Mouse (Mus musculus): ENCODE measurements around the gene Man1b1.

DNA sequence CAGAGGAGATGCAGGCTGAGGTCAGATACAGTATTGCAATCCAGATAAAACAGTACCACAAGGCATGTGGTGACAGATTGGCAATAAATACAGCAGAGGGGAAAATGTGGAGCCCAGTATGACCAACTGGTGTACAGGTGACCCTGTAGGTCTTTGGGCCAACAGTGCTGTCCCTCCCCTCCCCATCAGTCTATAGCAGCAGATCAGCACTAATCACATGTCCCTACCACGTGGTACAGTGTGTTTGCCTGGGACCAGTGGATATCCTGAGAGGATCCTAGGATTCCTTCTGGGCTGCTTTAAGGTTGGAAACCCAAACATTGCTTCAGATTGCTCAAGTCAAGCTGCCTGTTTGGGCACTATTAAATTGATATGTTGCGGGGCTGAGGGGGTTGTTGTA, 1.4 kb downstream of the Man1b1 start:
- TF ChIP-seq POLR2A (IDR thresholded peaks at IDR 0.05; ENCODE audit: low read depth, low read length) (no peak), CTCF (IDR thresholded peaks at IDR 0.05; ENCODE audit: extremely low read depth, insufficient read length, insufficient replicate concordance, low read depth, low read length) (no peak)
